Mouse (Mus musculus): ENCODE results near the gene Slc17a5. TPM values are rescaled to one million over a fixed set of nuclear protein-coding genes. Genes with fewer than 3 reads are reported as not detected.

Gene Slc17a5
- 17.8 TPM for polyA plus RNA-seq (2015; fragmentation: Illumina TruSeq; extraction: RNeasy Lipid Tissue Mini Kit (QIAGEN cat#74804); ENCODE audit: low read depth, low replicate concordance)

DNA sequence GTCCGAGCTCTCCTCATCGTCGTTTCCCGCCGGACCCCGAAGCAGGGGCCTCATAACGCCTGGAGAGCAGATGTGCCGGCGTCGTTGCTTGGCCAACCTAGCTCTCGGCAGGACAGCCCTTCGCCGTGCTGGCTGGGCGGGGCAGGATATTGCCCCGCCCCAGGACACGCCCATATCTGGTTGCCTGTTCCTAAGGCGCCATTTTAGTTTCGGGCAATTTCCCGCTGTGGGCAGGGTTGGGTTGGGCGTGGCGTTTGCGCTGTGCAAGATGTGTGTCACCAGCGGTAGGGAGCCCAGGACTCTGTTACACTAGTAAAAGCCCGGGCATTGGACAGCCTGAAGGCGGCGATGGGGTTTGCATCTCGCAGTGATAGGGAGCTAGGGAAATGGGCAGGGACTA lies at the start of gene Slc17a5:
Slc17a5 (minus strand) TSS at position 128 of the 400 bp plus-strand sequence.

GRCm38 (mm10) chr9:78615401-78616021 lies 27.7 kb upstream of the Slc17a5 start, which contains the start of gene Cd109:
Gene Cd109, plus strand, starts transcription at chr9:78615546.

GRCm38 (mm10) chr9:78488890-78489420 lies 98.9 kb downstream of the Slc17a5 start, which contains the start of gene Eef1a1:
Gene Eef1a1, minus strand, starts transcription at chr9:78489151.

Other genes with a start within 250 kb of the Slc17a5 start
- 0.58 TPM for gene Gsta2, start 232.3 kb downstream of the Slc17a5 start, polyA plus RNA-seq (2015; fragmentation: Illumina TruSeq; extraction: RNeasy Lipid Tissue Mini Kit (QIAGEN cat#74804); ENCODE audit: low read depth, low replicate concordance)
- not detected for gene Dppa5a, start 219.9 kb downstream of the Slc17a5 start, polyA plus RNA-seq (2015; fragmentation: Illumina TruSeq; extraction: RNeasy Lipid Tissue Mini Kit (QIAGEN cat#74804); ENCODE audit: low read depth, low replicate concordance)
- gene Ooep, start 209.3 kb downstream of the Slc17a5 start, polyA plus RNA-seq (2015; fragmentation: Illumina TruSeq; extraction: RNeasy Lipid Tissue Mini Kit (QIAGEN cat#74804); ENCODE audit: low read depth, low replicate concordance), result not detected
- gene Ddx43, start 192.3 kb downstream of the Slc17a5 start, polyA plus RNA-seq (2015; fragmentation: Illumina TruSeq; extraction: RNeasy Lipid Tissue Mini Kit (QIAGEN cat#74804); ENCODE audit: low read depth, low replicate concordance), result 0.33 TPM
- gene Cgas, start 144.8 kb downstream of the Slc17a5 start, polyA plus RNA-seq (2015; fragmentation: Illumina TruSeq; extraction: RNeasy Lipid Tissue Mini Kit (QIAGEN cat#74804); ENCODE audit: low read depth, low replicate concordance), result 0.58 TPM
- 23.0 TPM for gene Mto1, start 139.8 kb downstream of the Slc17a5 start, polyA plus RNA-seq (2015; fragmentation: Illumina TruSeq; extraction: RNeasy Lipid Tissue Mini Kit (QIAGEN cat#74804); ENCODE audit: low read depth, low replicate concordance)
- gene Gm17324, start 139.3 kb downstream of the Slc17a5 start, polyA plus RNA-seq (2015; fragmentation: Illumina TruSeq; extraction: RNeasy Lipid Tissue Mini Kit (QIAGEN cat#74804); ENCODE audit: low read depth, low replicate concordance), result not detected
- 4,158 TPM for gene Eef1a1, start 98.9 kb downstream of the Slc17a5 start, polyA plus RNA-seq (2015; fragmentation: Illumina TruSeq; extraction: RNeasy Lipid Tissue Mini Kit (QIAGEN cat#74804); ENCODE audit: low read depth, low replicate concordance)
- 1.1 TPM for gene Cd109, start 27.5 kb upstream of the Slc17a5 start, polyA plus RNA-seq (2015; fragmentation: Illumina TruSeq; extraction: RNeasy Lipid Tissue Mini Kit (QIAGEN cat#74804); ENCODE audit: low read depth, low replicate concordance)

Data from brain, adult 10 weeks (tissue).